Mouse (Mus musculus): ENCODE data around the gene Slc17a4.

Gene Slc17a4

DNA sequence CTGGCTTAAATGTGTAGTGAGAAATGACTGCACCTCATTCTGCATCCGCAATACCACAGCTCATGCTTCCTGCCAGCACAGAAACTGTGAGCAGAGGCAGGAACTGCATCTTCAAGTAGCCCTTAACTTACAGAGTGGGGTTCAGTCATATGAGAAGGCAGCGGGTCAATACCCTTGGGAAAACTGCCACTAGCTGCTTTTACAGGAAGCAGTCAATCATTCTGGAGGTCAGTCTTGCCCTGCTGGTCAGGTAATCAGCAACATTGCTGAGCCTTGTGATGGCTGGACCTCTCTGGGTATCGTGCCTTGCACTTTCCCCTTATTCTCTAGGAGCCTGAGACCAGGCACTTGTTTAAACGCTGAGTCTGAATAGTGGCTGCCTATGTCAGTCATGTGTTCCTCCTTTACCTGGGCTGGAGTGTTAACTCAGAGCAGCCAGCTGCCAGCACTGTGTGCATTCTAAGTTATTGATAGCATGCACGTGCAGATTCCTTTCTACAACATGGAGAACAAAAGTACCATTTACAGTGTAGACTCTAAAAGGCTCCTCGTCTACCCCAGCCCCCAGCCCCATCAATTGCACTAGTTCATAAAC lies 25.7 kb downstream of the Slc17a4 start:
- no peak for DNase-seq

DNA sequence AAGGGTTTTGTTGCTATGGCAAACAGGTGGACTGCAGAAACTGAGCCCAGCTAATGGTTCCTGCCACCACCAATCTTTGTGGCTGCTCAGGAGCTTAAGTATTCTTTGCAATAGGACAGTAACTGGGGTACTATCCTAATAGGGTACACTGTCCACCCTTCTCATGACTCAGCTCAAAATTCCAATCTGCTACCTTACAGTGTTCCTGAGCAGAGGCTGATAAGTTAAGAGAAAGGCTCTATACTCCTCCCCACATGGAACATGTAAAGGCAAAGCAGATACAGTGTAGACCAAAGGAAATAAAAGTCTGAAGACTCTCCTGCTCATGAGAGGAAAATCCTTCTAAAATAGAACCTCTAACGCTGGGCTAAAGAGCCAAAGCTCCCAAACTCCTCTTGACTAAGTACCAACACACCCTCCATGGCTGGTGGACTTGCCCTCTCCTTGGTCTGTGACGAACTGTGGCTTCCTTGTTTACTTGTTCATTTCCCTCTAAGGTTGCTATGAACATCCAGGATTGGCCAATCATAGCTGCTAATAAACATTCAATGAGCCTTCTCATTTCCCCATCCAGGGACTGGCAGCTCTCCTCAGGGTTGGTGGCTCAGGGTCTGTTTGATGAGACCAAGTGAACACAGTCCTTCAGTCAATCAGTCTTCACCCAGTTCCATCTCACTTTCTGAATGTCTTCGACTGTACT lies 27.6 kb downstream of the Slc17a4 start:
- DNase-seq: no peak

DNA sequence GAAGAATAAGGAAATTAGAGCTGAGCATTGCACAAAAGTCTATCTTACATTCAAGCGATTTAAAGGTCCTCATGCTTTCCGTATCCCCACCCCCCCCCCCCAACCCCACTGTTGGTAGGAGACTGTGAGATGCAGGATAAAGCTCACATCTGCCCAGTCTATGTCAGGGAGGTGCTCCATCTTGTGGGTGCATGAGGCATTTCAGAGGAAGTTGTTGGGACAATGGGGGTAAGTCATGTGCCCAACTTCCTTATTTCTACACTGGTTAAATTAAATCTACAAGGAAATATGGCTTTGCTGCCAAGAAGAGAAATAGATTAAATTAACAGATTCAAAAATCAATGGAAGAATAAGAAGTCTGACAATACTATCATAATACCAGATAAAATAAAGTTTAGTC lies 29.3 kb downstream of the Slc17a4 start:
- DNase-seq: no peak

DNA sequence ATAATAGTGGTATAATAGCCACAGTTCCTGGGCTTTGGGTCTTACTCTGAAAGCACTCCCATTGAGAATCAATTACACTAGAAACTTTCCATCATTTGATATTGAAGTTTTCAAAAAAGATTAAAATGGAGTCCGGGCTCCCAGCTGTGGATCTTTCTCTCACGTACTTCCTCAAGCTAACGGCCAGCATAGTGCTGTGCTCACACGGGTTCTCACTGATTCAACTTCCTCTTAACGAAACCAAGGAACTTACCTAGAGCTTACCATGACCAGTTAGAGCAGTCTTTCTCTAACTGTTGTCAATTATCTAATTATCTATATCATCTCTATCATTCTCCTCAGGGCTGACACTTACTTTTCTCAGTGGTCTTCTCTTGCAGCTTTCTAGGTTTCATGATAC lies 35.2 kb downstream of the Slc17a4 start:
- no peak for DNase-seq

DNA sequence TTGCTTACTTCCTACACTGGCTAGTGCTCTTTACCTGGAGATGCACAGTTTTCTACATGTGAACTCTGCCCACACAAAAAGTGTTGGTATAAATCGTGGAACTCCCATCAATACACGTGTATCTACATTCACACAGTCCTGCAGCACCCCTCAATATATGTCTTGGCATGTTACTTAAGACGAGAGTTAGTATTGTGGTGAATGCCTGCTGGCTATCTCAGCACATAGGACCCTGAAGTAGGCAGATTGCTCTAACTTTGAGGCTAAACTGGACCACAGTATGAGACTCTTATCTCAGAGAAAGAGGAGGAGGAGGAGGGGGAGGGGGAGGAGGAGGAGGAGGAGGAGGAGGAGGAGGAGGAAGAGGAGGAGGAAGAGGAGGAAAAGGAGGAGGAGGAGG lies 35.7 kb downstream of the Slc17a4 start:
- DNase-seq: no peak

DNA sequence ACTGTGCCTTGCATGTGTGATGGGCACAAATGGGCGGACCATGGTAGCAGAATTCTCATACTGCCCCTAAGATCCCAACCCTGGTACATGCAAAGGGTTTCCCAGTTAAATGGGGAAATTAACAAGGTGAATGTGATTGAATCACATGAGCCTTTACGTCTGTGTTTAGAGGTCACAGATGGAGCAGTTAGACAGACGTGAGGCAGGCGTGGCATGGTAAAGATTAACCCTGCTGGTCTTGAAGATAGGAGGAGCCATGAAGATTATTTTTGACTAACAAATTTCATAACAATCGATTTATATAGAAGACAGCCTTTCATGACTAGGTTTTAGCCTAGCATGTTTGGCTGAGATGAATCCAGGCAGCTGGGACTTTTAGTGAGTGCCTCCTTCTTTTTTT lies 41.7 kb downstream of the Slc17a4 start:
- no peak for DNase-seq

DNA sequence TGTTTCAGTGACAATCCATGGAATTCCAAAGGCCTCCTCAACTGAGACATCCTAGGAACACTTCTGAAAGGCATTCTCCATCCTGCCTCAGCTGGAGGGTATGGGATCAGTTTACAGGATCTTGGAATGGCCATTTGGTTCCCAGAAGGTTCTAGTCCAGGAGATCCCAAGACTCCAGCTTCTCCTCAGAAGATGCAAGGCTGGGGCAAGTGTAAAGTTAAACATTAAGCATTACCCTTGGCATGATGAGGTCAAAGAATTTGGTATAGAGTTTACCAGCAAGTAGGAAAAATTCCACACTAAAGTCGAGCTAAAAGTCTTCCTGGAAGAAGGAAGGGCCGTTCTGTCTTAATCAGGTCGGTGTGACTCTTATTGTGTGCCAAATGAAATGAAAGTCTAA lies 44.8 kb downstream of the Slc17a4 start:
- DNase-seq: no peak

DNA sequence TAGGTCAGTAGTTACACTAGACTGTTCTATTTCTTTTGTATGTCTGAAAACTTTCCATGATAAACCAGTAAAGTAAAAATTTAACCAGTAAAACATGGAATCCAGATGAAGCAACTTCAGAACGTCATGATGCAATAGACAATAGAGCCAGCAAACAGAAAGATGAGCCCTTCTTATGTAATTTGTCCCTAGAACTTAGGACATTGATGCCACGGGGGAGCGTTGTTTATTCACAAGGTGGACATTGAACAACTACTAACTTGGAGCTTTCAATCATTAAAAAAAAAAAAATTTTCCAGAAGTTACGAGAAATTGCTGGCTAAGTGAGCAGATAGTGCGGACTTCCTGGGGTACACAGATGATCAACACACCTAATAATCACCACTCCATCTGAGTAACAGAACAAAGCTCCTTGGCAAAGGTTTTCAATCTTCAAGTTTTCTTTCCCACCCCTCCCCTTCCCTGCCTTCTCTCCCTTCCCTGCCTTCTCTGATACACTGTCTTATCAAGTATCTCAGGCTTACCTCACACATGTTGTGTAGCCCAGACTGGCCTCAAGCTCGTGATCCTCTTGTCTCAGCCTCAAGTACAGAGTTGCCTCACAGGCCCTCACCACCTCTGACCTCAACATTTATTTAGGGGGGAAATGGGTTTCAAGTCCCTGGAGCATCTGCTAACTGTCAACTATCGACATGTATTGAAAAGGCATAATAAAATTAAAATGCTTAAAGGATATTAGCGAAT lies 45.8 kb downstream of the Slc17a4 start:
- DNase-seq: no peak

DNA sequence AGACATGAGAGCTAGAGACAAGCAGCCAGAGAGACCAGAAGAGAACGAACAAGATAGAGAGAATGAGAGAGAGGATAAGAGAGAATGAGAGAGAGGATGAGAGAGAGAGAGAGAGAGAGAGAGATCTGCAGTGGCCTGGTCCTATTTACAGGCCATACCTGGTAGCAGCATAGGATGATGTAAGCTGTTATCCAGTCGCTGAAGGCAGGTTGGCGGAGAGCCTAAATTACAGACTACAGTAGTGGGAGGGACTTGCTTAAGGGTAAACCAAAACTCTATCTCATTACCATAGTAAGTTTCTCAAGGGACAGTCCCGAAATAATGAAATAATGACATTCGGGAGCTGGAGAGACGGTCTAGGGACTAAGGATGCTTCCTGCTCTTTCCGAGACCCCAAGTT lies 47.4 kb downstream of the Slc17a4 start, which contains the start of gene Slc17a1:
TSS of gene Slc17a1 (plus strand) at position 346 of the 400 bp plus-strand sequence.
- no peak for DNase-seq

DNA sequence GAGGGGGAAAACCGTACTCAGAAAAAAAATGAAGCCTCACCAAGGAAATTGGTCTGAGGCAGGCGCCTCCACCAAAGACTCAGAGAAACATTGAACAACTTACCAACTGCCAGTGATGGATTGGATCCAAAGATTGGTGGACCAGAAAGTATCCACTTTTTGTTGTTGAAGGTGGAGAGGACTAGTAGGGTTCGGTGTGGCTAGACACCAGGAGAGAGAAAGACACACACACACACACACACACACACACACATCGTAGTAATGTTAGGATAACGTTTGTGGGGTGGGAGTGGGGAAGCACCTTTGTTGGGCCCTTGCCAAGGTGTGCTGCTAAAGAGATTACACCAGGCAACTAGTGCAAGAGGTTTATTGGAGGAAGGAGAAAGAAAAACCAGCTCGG lies 47.8 kb downstream of the Slc17a4 start:
- no peak for DNase-seq

DNA sequence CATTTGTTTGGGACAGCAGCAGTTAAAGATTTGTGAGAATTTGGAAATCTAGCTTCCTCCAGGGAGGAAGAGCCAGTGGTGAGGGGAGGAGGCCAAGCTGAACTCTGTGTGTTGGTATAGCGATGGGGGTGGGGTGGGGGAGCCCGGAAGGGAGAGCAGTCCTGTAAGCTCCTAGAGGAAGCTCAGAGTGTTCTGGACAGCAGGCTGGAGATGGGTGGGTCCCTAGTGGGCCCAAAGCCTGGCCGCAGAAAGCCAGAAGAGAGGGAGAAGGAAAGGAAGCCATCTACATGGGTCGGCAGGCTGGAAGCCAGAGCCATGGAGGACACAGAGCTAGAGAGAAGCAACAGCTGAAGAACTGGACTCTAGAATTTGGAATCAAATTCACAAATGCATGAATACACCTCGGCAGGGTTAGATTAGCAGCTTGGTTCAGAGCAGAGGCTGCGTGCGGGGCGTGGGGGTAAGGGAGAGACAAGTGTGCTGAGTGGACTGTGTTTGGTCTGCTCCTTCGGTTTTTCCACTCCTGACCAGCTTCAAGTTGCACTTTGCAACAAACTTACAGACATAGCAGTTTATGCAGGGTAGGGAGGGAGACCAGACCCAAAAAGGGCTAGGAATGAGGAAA lies 48.6 kb downstream of the Slc17a4 start:
- DNase-seq: no peak

DNA sequence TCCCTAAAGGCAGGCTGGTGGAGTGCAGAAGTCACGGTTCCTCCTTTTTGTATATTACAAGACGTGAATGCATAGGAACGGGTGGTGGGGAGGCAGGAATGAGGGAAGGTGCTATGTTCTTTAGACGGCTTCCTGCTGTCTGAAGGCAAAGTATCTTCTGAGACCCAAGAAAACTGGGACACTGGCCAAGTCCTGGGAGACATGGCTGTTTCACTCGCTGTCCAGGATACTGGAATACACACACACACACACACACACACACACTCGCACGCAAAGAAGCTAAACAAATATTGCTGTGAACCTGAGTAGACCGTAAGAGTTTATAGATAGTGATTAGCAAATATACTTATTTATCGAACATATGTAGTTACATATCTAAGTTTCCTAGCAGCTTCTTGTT lies 50.1 kb downstream of the Slc17a4 start:
- no peak for DNase-seq

DNA sequence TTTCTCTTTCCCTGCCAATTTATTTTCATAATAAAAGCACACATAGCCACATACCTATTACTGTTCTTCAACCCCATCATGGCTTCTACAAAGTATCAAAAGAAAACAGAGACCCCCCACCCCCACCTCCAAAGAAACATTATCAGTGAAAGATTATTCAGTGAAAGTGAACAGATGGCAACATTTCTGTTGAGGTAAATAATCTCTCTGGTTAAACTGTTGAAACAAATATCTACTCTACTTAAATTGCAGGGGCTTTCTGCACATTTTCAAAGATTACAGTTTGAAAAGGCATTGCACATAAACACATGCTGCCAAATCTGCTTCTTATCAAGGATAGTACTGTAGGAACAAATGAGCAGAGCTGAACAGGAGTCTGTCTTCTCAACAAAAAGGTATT lies 53.0 kb downstream of the Slc17a4 start:
- DNase-seq: no peak

DNA sequence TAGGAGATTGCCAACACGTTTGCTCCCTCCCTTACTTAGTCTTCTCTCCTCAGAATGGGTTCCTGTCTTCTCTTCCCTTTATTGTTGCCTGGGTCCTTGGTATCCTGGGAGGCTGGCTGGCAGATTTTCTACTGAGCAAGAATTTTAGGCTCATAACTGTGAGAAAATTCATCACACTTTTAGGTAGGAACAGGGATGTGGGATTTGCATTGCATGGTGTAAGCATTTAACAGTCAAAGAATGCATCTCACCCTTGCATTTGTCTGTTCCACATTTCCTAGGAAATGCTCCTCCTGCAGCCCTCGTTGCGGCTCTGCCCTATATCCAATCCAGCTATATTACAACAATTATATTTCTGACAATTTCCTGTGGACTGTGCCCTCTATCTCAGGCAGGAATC lies 58.4 kb downstream of the Slc17a4 start:
- DNase-seq: no peak

DNA sequence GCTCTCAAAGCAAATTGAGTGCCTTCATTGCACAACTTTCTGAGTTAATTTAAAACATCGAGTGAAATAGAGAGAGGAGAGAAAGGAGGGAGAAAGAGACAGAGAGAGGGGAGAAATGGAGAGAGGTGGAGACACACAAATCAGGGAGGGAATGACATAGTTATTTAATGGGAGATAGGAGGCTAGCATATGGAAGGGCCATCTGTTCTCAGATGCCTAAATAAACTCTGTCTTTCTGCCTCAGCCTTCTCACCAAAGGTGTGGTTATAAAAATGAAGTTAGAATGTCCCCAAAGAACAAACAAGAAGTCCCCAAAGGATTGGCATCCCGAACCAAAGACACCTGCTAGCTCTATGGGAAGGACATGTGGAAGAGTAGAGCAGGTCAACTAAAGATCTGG lies 65.5 kb downstream of the Slc17a4 start:
- no peak for DNase-seq
